Mouse (Mus musculus): ENCODE results near the gene Snph.

DNA sequence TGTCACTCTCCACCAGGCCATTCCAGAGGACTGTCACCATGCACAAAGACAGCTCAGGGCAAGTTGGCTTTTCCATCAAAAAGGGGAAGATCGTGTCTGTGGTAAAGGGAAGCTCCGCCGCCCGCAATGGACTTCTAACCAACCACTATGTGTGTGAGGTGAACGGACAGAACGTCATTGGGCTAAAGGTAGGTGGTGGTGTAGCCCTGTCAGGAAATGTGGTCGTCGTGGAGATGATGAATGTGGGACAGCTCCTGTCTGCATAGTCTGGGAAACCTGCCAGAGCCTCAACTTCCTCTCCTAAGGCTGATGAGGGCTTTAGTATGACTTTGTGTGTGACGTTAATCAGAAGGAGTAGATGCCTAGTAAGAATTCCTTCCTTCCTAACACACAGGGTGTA is 45.1 kb downstream of the Snph start:
- no peak for TF ChIP-seq UBTF (IDR thresholded peaks at IDR 0.05; ENCODE audit: borderline replicate concordance, insufficient read depth, low read depth, low read length)
- TF ChIP-seq JUND (IDR thresholded peaks at IDR 0.05; ENCODE audit: low read depth, low read length), result no peak
- TF ChIP-seq NRF1 (IDR thresholded peaks at IDR 0.05; ENCODE audit: insufficient read depth, low read depth, low read length, poor library complexity, severe bottlenecking), result no peak
- TF ChIP-seq MAZ (IDR thresholded peaks at IDR 0.05; ENCODE audit: low read depth, low read length), result no peak
- no peak for TF ChIP-seq POLR2A (IDR thresholded peaks at IDR 0.05; ENCODE audit: control insufficient read depth in 1 of 2, insufficient read depth in 1 of 2, low read depth in 1 of 2, low read length in 2 of 2, poor library complexity in 1 of 2)
- TF ChIP-seq MAFK (IDR thresholded peaks at IDR 0.05; ENCODE audit: borderline replicate concordance, low read depth, low read length), result no peak
- TF ChIP-seq GATA1 (IDR thresholded peaks at IDR 0.05; ENCODE audit: low read depth, low read length), result no peak
- no peak for TF ChIP-seq CTCF (IDR thresholded peaks at IDR 0.05 in 2 of 3, conservative IDR thresholded peaks at IDR 0.05 in 1 of 3; ENCODE audit: control insufficient read depth in 1 of 3, insufficient read depth in 1 of 3, low read depth in 2 of 3, low read length in 3 of 3, poor library complexity in 1 of 3, severe bottlenecking in 1 of 3)
- no peak for TF ChIP-seq NELFE (IDR thresholded peaks at IDR 0.05; ENCODE audit: low read depth, low read length)
- TF ChIP-seq POLR2AphosphoS2 (IDR thresholded peaks at IDR 0.05; ENCODE audit: low read length), result no peak
- no peak for TF ChIP-seq ZC3H11A (IDR thresholded peaks at IDR 0.05; ENCODE audit: low read depth, low read length)
- TF ChIP-seq BHLHE40 (IDR thresholded peaks at IDR 0.05; ENCODE audit: borderline replicate concordance, low read depth, low read length), result no peak
- no peak for TF ChIP-seq ZNF384 (IDR thresholded peaks at IDR 0.05; ENCODE audit: low read depth, low read length)
